Comparison of ENCODE assay signal across 16 mouse cellular contexts in genomic region chr4:59610411-59610810, GRCm38 (mm10).
"Had no signal": no experiment of that assay in that cellular context is flagged by ENCODE, and none has a peak within 500 bp of the region (broad histone marks: within the 10 kb centered on the region; RNA-seq: fewer than 3 reads in every experiment).

No protein-coding gene starts in this region.

- H3K4me1 ChIP-seq: limb, embryonic 12.5 days; midbrain, embryonic 13.5 days; neural tube, embryonic 15.5 days had no signal

- H3K9ac ChIP-seq: limb, embryonic 12.5 days; liver, embryonic 14.5 days; midbrain, embryonic 13.5 days; neural tube, embryonic 15.5 days had no signal

- H3K27ac ChIP-seq: layer of hippocampus, adult 2 months; limb, embryonic 12.5 days; liver, embryonic 14.5 days; midbrain, embryonic 13.5 days; neural tube, embryonic 15.5 days had no signal

- H3K9me3 ChIP-seq: limb, embryonic 12.5 days; midbrain, embryonic 13.5 days; neural tube, embryonic 15.5 days had no signal

- ATAC-seq: intestine, embryonic 16.5 days; midbrain, embryonic 13.5 days had no signal

- H3K4me3 ChIP-seq: layer of hippocampus, adult 2 months; limb, embryonic 12.5 days; midbrain, embryonic 13.5 days; neural tube, embryonic 15.5 days had no signal

- DNase-seq: kidney, adult 2 months; kidney, postnatal 25 days; liver; lung, adult 18-20 months; lung, postnatal 14 days; right cerebral cortex, adult 18-20 months; right cerebral cortex, postnatal 4 days; spleen, adult 18-20 months; thymus, adult 18-20 months; thymus, postnatal 25 days had no signal

- H3K27me3 ChIP-seq: limb, embryonic 12.5 days; midbrain, embryonic 13.5 days; neural tube, embryonic 15.5 days had no signal

- H3K4me2 ChIP-seq: limb, embryonic 12.5 days; midbrain, embryonic 13.5 days; neural tube, embryonic 15.5 days had no signal
